Mouse (Mus musculus) hindbrain, embryonic 10.5 days (tissue): ENCODE results near the gene Kcnip4. TPM values are rescaled to one million over a fixed set of nuclear protein-coding genes. Genes with fewer than 3 reads are reported as not detected.

Experiments used
- DNase-seq: peaks from one replicate; pipeline ENCODE4 v3.0.0-alpha.2; 2017; ENCODE audit warnings: low spot score
- H3K27ac ChIP-seq: fragments of 300-500 bp; sonication (generic); 2 replicates; pipeline ENCODE4 v1.5.1; 2016; ENCODE audit warnings: mild to moderate bottlenecking, moderate library complexity
- H3K27me3 ChIP-seq: fragments of 300-500 bp; sonication (generic); 2 replicates; pipeline ENCODE4 v1.6.1; 2016; ENCODE audit warnings: mild to moderate bottlenecking; ENCODE audit not compliant: poor library complexity, insufficient read depth, severe bottlenecking
- H3K36me3 ChIP-seq: fragments of 300-500 bp; sonication (generic); 2 replicates; pipeline ENCODE4 v1.6.1; 2016; ENCODE audit warnings: mild to moderate bottlenecking, moderate library complexity
- H3K4me1 ChIP-seq: fragments of 300-500 bp; sonication (generic); replicated peaks from 2 replicates; pipeline ENCODE4 v1.6.1; 2016; ENCODE audit warnings: mild to moderate bottlenecking
- H3K4me3 ChIP-seq: fragments of 300-500 bp; sonication (generic); 2 replicates; pipeline ENCODE4 v1.5.1; 2016; ENCODE audit warnings: mild to moderate bottlenecking, moderate library complexity
- H3K9me3 ChIP-seq: fragments of 300-500 bp; sonication (generic); 2 replicates; pipeline ENCODE4 v1.6.1; 2016; ENCODE audit warnings: mild to moderate bottlenecking, moderate library complexity
- WGBS: fragments of 180-500 bp; shearing (Covaris S2); methylation state at CpG from one replicate; pipeline ENCODE4 v1.1.7; 2016; 5-methylcytosine and 5-hydroxymethylcytosine counted together
- polyA plus RNA-seq: library from polyadenylated mRNA; unstranded; fragments of >200 nt; fragmentation: Nextera tagmentation; extraction: Ambion mirVana; gene quantifications from 2 replicates; pipeline ENCODE4 v1.2.1, GENCODE M21; 2016

The Kcnip4 gene
- polyA plus RNA-seq, 1 experiment from 2014 or later = 1.7 TPM

- H3K36me3 ChIP-seq = no peaks in the 10 kb centered on the region
- H3K4me3 ChIP-seq = peak overlapping the region; percentile 52
- H3K9me3 ChIP-seq = no peaks in the 10 kb centered on the region
- no peaks in the 10 kb centered on the region for H3K27me3 ChIP-seq
- H3K4me1 ChIP-seq = peaks cover 9% of the 10 kb centered on the region
- WGBS = 6% methylated on average over 18 of the region's 18 CpGs
- H3K27ac ChIP-seq = peak overlapping the region; percentile 20
- DNase-seq = peak; percentile 61
Observed at GRCm38 (mm10) chr5:48889395-48890194, 635.1 kb downstream of the Kcnip4 start.

- H3K4me1 ChIP-seq = no peaks in the 10 kb centered on the region
- no peaks in the 10 kb centered on the region for H3K27me3 ChIP-seq
- H3K9me3 ChIP-seq = no peaks in the 10 kb centered on the region
- H3K4me3 ChIP-seq = no peak overlapping the region
- 77% methylated on average over 2 of the region's 2 CpGs for WGBS
- no peaks in the 10 kb centered on the region for H3K36me3 ChIP-seq
- no peak for DNase-seq
- H3K27ac ChIP-seq = no peak overlapping the region
Observed at GRCm38 (mm10) chr5:48878081-48878480, 646.6 kb downstream of the Kcnip4 start.

GRCm38 (mm10) chr5:48864268-48864967 lies 660.3 kb downstream of the Kcnip4 start:
- WGBS = 73% methylated on average over 3 of the region's 3 CpGs
- no peak for DNase-seq

GRCm38 (mm10) chr5:48840971-48841370 lies 683.7 kb downstream of the Kcnip4 start:
- no peak overlapping the region for H3K4me3 ChIP-seq
- H3K36me3 ChIP-seq = no peaks in the 10 kb centered on the region
- no peaks in the 10 kb centered on the region for H3K9me3 ChIP-seq
- H3K27me3 ChIP-seq = no peaks in the 10 kb centered on the region
- no peak overlapping the region for H3K27ac ChIP-seq
- WGBS = 14% methylated on average over 2 of the region's 2 CpGs
- no peak for DNase-seq
- H3K4me1 ChIP-seq = peaks cover 8% of the 10 kb centered on the region; the same call in 1 of the 2 replicates

More at GRCm38 (mm10) chr5:48864268-48864967, 660.3 kb downstream of the Kcnip4 start:
- Histone ChIP-seq H3K4me3 (no peak overlapping the region), H3K27ac (no peak overlapping the region; the same call in 1 of the 2 replicates), H3K4me1 (peaks cover 11% of the 10 kb centered on the region; the same call in 1 of the 2 replicates), H3K27me3 (no peaks in the 10 kb centered on the region), H3K36me3 (no peaks in the 10 kb centered on the region), H3K9me3 (no peaks in the 10 kb centered on the region)

- no peak overlapping the region for H3K27ac ChIP-seq
- H3K4me1 ChIP-seq = no peaks in the 10 kb centered on the region
- no peaks in the 10 kb centered on the region for H3K9me3 ChIP-seq
- no peaks in the 10 kb centered on the region for H3K27me3 ChIP-seq
- no peak for DNase-seq
- no peak overlapping the region for H3K4me3 ChIP-seq
- H3K36me3 ChIP-seq = no peaks in the 10 kb centered on the region
- 83% methylated on average over 1 of the region's 1 CpGs for WGBS
Observed at GRCm38 (mm10) chr5:48795526-48795925, 729.2 kb downstream of the Kcnip4 start.

- H3K4me3 ChIP-seq = no peak overlapping the region
Observed at GRCm38 (mm10) chr5:48779376-48779775, 745.3 kb downstream of the Kcnip4 start.

GRCm38 (mm10) chr5:48748613-48749012 lies 776.1 kb downstream of the Kcnip4 start:
- H3K4me1 ChIP-seq = no peaks in the 10 kb centered on the region
- H3K27ac ChIP-seq = no peak overlapping the region
- no peak overlapping the region for H3K4me3 ChIP-seq
- H3K9me3 ChIP-seq = no peaks in the 10 kb centered on the region
- no peaks in the 10 kb centered on the region for H3K36me3 ChIP-seq
- H3K27me3 ChIP-seq = no peaks in the 10 kb centered on the region
- no peak for DNase-seq

More at GRCm38 (mm10) chr5:48779376-48779775, 745.3 kb downstream of the Kcnip4 start:
- H3K27ac ChIP-seq = no peak overlapping the region
- no peaks in the 10 kb centered on the region for H3K27me3 ChIP-seq
- no peak for DNase-seq
- H3K36me3 ChIP-seq = no peaks in the 10 kb centered on the region
- H3K4me1 ChIP-seq = no peaks in the 10 kb centered on the region
- WGBS = 71% methylated on average over 1 of the region's 1 CpGs
- no peaks in the 10 kb centered on the region for H3K9me3 ChIP-seq

- Histone ChIP-seq H3K9me3 (no peaks in the 10 kb centered on the region), H3K27ac (no peak overlapping the region), H3K27me3 (no peaks in the 10 kb centered on the region), H3K4me1 (no peaks in the 10 kb centered on the region), H3K36me3 (no peaks in the 10 kb centered on the region), H3K4me3 (no peak overlapping the region)
- DNase-seq = no peak
- WGBS = 59% methylated on average over 2 of the region's 2 CpGs
Observed at GRCm38 (mm10) chr5:48737640-48738039, 787.1 kb downstream of the Kcnip4 start.

GRCm38 (mm10) chr5:48718166-48718565 lies 806.5 kb downstream of the Kcnip4 start:
- DNase-seq = no peak
- Histone ChIP-seq H3K27ac (no peak overlapping the region), H3K4me3 (no peak overlapping the region), H3K9me3 (no peaks in the 10 kb centered on the region), H3K36me3 (no peaks in the 10 kb centered on the region), H3K4me1 (no peaks in the 10 kb centered on the region), H3K27me3 (no peaks in the 10 kb centered on the region)

- DNase-seq = no peak
- WGBS = 94% methylated on average over 3 of the region's 3 CpGs
Observed at GRCm38 (mm10) chr5:48705997-48706396, 818.7 kb downstream of the Kcnip4 start.

GRCm38 (mm10) chr5:48687068-48687467 lies 837.6 kb downstream of the Kcnip4 start:
- no peaks in the 10 kb centered on the region for H3K27me3 ChIP-seq
- no peak overlapping the region for H3K27ac ChIP-seq
- no peaks in the 10 kb centered on the region for H3K4me1 ChIP-seq
- WGBS = 84% methylated on average over 3 of the region's 3 CpGs
- H3K9me3 ChIP-seq = no peaks in the 10 kb centered on the region
- DNase-seq = no peak
- no peaks in the 10 kb centered on the region for H3K36me3 ChIP-seq
- H3K4me3 ChIP-seq = no peak overlapping the region

More at GRCm38 (mm10) chr5:48705997-48706396, 818.7 kb downstream of the Kcnip4 start:
- no peaks in the 10 kb centered on the region for H3K36me3 ChIP-seq
- no peaks in the 10 kb centered on the region for H3K4me1 ChIP-seq
- H3K4me3 ChIP-seq = no peak overlapping the region
- H3K9me3 ChIP-seq = no peaks in the 10 kb centered on the region
- no peak overlapping the region for H3K27ac ChIP-seq
- no peaks in the 10 kb centered on the region for H3K27me3 ChIP-seq

- no peak overlapping the region for H3K4me3 ChIP-seq
- 91% methylated on average over 8 of the region's 8 CpGs for WGBS
- no peaks in the 10 kb centered on the region for H3K4me1 ChIP-seq
- H3K36me3 ChIP-seq = no peaks in the 10 kb centered on the region
- DNase-seq = no peak
- H3K9me3 ChIP-seq = no peaks in the 10 kb centered on the region
- H3K27ac ChIP-seq = no peak overlapping the region
- H3K27me3 ChIP-seq = no peaks in the 10 kb centered on the region
Observed at GRCm38 (mm10) chr5:48679733-48680595, 844.7 kb downstream of the Kcnip4 start.
